Mouse (Mus musculus) testis, postnatal 10 days (tissue): ENCODE results near the gene Olfr1303.

Experiments
- DNase-seq: peaks from one replicate; pipeline ENCODE4 v3.0.0; 2021; ENCODE audit warnings: low spot score

The Olfr1303 gene

DNA sequence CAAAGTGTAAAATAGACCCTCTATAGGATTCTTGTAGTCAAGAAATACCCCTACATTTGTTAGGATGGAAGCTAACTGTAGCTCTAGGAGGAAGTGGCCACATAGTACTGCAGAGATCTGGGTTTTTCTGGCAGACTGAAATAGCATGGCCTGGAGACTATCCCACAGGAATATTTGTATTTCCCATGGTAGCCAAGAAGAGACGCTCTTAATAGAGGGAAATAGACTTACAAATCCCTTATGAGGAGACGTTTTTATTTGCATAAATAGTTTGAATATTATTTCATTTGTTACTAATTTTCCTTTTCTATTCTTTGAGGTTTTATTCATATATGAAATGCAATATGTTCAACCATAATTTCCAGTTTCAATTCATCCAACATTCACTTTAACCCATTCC, at the start of gene Olfr1303:
Gene Olfr1303 (minus strand): TSS at position 101 of the 400 bp plus-strand sequence.
- DNase-seq: no peak

- DNase-seq: no peak
Observed at GRCm38 (mm10) chr2:111812936-111813335, 7.2 kb downstream of the Olfr1303 start.

- DNase-seq: no peak
Observed at GRCm38 (mm10) chr2:111777129-111777528, 43.0 kb downstream of the Olfr1303 start, which contains the start of gene Olfr1302. Olfr1302 (plus strand) TSS chr2:111777429.
